Mouse (Mus musculus) left cerebral cortex, adult 8-10 months (tissue): ENCODE data around the gene Cfap206. TPM values are rescaled to one million over a fixed set of nuclear protein-coding genes. Genes with fewer than 3 reads are reported as not detected.
"Not testable (repeated sequence)": the region's sequence is repeated elsewhere in the genome, so short reads cannot be mapped to it uniquely, and the experiment has no call there.

Experiments used
- DNase-seq, 2 experiments: peaks; one replicate each; pipeline ENCODE4 v3.0.0; 2022; ENCODE audit warnings: low spot score in 2 of 2
- total RNA-seq, 4 experiments: library from RNA; stranded (reverse); gene quantifications; 2 replicates each; pipeline ENCODE4 v1.2.4; 2022

Cfap206 gene
- 1 to 10 TPM; 1.4 to 2.6 (median 1.7) TPM for total RNA-seq

DNA sequence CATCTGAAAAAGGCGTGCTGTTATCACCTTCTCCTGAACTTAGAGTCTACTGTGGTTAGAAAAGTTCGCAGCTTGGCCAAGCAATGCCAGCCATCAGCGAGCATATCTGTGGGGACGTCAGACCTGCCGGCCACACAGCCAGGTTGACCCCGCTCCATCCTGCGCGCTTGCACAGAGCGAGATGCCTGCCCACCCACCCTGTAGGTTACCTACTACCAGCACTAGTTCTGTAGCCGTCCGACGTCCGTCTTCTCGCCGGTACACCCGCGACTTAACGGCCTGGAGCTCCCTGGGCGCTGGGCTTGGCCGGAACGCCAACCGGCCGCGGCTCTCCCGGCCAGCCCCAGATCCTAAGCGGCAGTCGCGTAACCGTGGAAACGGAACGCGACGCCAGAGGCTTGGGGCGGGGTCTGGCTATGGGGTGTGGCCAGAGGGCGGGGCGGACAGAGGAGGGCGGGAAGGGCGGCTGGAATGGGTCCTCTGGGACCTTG, at the start of gene Cfap206:
TSS of gene Cfap206 (minus strand) at position 356 of the 491 bp plus-strand sequence.
- DNase-seq: no peak

DNA sequence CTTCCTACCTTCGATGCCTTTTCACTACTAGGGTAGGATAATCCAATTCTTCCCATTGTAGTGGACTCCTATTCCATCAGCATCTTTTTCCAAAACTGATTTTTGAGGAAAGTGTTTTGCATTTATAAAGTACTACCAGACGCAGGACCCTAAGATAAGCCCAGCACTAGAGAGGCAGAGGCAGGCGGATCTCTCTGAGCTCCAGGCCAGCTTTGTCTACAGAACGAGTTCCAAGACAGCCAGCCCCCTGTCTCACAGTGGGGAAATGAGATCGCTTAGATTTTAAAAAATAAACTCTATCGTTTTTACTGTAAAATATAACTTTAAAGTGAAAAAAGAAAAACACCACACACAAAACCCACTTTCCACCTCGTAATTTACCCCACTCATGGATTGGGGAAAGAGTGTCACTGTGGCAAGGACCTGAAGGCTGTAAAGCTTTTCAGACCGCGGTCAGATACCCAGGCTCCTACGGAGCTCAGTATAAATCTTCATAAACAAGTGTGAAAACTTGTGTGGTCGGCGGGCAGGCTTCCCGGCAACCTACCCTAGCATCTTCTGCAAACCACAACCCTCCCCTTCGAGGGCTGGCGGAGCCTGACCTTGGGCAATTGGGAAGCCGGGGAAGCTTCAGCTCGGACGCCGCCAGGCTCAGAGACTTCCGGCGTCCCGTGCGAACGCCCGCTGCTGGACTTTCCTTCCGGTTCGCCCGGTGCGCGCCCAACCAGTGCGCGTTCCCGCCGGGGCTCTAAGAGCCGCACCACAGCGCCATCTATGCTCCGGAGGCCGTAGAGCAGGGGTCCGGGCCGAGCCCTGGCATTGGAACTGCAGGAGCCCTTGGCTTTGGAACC, 47.9 kb upstream of the Cfap206 start, which contains the start of gene Smim8:
TSS of gene Smim8 (minus strand) at position 747 of the 851 bp plus-strand sequence.
- peak; percentile 78 to 88 for DNase-seq

DNA sequence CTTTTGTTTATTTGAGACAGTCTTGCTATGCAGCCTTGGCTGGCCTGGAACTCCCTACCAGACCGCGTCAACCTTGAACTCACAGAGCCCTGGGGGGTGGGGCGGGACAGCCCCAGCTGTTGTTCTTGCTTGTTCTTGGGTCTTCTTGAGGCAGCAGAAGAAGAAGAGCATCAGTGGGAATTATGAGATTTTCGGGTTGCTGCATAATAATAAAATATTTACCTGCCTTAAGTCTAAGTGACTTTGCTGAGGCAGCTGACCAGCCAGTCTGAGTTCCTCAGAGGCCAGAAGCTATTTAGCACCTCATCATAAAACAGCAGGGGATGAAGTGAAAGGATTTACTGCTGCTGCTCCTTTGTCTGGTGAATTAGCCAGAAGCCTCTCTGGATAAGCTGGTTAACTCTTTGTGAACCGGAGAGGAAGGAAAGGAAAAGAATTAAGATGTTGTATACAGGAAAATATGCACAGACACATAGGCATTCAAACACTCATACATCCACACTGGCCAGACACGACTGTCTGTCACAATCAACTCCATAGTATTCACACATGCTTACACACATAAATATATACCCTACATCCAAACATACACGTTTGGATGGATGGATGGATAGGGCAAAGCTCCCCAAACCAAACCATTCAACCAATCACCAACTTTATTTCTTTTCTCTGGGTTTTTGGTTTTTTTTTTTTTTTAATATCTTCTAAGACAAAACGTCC, 41.8 kb upstream of the Cfap206 start:
- no peak for DNase-seq

DNA sequence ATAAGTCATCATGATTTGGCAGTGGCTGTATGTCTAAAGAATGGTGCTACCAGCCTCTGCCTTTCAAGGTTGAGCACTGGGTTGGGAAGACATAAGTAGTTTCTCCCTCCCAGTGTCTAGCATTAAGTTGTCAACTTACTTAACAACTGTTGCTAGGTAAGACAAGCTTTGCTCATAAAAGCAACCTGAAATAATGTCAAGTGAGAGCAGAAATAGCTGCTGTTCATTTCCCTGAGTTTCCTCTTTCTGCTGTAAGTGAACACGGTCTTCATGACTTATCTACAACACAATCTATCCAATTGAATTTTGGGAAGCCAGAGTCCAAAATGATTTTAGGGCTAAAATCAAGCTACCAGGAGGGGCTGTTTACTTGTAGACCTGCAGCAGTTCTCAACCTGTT, 26.2 kb upstream of the Cfap206 start, which contains the start of gene Gm136:
TSS of gene Gm136 (minus strand) at position 101 of the 400 bp plus-strand sequence.
- DNase-seq: no peak

DNA sequence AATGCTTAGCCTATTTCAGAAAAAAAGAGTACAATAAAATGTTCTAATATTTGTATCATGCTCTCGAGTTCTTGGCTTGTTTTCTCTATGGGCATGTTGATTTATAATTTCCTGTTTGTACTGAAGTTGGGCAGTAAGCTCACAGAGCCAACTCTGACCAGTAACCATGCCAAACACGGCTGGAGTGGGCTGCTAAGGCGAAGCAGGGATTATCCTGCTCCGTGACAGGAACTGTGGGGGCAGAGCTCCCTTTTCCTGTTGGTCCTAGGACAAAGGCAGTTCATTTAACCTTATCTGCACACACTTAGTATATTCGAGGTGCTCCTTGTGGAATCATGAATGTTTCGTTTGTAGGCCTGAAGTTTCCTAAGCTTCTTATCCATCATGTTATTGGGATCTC, 19.2 kb upstream of the Cfap206 start:
- no peak for DNase-seq

DNA sequence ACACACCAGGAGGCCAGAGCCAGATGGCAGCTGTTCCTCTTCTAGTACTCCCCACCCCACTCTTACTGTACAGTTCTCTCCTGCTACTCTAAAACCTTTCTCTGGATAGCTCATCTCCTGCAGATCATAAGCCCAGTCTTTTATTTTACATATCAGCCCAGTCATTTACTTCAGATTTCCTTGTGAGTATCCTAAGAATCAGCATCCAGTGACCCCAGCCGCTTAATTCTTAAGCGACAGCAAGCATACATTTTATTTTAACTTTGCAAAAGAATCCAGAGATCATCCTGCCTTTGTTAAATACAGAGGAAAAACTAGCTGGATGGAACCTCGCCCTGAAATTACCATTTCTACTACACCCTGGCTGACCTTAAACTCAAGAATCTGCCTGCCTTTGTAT, 4.5 kb upstream of the Cfap206 start:
- no peak for DNase-seq

DNA sequence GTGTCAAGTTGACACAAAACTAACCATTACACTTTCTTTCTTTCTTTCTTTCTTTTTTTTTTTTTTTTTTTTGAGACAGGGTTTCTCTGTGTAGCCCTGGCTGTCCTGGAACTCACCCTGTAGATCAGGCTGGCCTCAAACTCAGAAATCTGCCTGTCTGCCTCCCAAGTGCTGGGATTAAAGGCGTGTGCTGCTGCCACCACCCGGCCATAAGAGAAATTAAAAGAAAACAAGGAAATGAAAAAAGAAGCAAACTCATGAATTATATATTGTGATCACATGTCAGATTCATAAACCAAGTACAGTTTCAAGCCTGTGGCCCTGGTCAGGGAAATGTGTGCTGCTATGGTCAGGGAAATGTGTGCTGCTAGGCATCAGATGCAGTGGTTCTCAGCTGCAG, 3.4 kb upstream of the Cfap206 start:
- DNase-seq: not testable (repeated sequence)

DNA sequence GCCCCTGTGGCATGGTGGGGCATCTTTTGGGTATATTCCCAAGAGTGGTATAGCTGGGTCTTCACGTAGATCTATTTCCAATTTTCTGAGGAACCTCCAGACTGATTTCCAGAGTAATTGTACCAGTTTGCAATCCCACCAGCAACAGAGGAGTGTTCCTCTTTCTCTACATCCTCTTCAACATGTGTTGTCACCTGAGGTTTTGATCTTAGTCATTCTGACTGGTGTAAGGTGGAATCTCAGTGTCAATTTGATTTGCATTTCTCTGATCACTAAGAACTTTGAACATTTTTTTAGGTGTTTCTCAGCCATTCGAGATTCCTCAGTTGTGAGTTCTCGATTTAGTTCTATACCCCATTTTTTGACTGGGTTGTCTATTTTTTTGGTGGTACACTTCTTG, 4.3 kb downstream of the Cfap206 start:
- not testable (repeated sequence) for DNase-seq

DNA sequence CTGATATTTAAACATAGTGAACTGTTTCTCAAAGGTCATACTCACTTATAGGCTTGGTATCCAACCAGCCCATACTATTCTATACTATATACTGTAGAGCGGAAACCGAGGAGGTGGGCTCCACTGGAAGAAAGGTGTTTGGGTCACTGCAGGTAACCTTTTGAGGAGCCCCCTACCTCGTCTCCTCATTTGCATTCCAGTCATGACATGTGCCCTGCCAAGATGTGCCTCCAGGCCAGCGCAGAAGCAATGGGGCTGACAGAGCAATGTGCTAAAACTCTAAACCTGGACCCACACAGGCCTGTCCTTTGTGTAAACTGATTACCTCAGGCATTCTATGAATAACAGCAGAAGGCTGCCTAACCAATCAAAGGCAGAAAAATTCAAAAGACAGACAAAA, 5.7 kb downstream of the Cfap206 start:
- no peak for DNase-seq

DNA sequence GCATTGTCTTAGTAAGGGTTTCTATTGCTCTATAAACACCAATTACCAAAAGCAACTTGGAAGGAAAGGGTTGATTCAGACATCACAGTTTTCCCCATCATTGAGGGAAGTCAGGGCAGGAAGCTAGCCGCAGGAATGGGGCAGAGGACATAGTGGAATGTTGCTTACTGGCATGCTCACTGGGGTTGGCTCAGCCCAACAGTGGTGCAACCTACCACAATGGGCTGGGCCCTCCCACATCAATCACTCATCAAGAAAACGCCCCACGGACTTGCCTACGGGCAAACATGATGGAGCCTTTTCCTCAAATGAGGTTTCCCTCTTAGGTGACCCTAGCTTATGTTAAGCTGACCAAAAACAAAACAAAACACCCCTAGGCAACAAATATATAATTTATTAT, 6.8 kb downstream of the Cfap206 start:
- DNase-seq: no peak

DNA sequence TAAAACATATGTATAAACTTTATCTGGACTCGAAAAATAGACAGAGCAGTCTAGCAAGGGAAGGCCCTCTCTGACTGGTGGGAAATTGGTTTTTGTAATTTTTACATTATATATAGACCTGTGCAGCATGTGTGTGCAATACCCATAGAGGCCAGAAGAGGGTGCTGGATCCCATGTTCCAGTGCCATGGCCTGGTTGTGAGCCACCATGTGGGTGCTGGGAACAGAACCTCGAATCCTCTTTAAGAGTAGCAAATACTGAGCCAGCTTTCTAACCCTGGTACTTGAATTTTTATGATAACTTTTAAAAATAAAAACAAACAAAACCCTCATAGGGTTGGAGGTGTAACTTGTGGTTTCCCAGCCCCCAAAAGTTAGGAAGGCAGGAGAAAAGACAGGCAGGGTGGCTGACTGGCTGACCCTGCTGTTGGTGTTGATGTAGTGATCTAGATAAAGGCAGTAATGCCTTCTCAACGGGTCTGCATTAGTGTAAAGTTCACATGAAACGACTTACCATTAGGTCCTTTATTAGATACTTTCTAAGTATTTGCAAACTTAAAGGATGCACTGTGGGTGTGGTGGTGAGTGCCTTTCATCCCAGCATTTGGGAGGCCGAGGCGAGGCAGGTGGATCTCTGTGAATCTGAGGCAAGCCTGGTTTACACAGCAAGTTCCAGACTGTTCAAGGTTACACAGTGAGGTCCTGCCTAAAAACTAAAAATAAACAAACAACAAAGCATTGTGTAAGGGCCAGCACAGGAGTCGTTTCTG, 9.7 kb downstream of the Cfap206 start:
- DNase-seq: no peak

DNA sequence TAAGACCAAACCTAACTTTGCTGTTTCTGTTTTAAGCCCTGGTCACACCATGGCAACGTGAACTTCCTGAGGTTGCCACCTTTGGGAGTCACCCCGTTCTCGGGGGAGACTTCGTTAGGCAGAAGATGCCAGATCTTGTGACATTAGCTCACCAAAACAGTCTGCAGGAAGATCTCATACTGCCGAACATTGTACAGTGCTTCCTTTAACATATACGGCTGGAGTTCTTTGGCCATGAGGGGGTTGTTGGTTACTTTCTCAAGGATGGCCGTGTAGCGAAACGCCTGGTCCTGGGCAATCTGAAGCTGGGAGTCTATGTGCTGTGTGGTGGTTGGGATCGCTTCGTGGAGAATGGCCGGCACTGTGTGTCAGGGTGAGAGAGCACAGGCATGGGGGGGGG, 10.6 kb downstream of the Cfap206 start:
- DNase-seq: no peak

DNA sequence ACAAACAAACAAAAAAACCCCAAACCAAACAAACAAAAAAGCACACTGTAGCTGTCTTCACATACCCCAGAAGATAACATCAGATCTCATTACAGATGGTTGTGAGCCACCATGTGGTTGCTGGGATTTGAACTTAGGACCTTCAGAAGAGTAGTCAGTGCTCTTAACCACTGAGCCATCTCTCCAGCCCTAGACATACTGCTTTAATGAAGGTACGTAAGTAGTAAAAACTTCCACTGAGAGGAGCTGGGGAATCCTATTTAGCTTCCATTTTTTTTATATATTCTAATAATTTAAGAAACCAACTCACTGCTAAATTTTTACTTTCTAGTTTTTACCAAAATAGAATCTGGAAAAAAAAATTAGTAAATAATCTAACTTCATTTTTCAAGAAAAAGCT, 14.9 kb downstream of the Cfap206 start:
- no peak for DNase-seq

DNA sequence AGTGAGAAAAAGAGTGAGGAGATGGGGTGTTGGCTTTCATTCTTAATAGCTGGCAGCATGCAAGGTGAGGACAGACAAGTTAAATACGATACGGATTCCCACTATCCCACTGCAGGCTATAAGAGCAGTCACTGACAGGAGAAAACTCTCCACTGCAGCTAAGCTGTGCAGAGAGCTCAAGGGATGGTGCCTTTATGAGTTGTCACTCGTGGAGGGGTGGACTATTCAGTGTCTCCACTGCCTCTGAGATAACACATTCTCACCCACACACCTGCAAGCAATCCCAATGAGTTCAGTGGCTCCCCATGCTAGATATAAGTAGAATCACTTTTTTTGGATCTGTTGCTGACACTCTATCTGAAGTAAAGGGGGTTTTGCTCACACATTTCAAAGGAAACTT, 21.9 kb downstream of the Cfap206 start:
- no peak for DNase-seq

DNA sequence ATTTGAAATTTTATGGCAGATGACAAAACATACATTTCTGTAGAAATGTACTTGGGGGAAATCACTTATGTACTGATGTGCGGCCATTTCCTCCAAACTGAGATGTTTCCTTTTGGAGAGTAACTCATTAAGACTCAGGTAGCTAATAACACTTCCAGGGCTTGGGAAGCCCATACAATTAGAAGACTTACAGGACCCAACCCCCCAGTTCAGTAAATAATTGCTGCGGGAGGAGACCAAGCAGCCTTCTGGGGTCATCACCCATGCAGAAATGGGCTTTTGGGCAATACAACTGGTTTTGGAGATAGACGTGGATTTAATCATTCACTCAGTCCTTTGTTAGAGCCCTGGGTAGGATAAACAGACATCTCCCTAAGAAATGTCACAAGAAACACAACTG, 22.8 kb downstream of the Cfap206 start:
- DNase-seq: no peak

DNA sequence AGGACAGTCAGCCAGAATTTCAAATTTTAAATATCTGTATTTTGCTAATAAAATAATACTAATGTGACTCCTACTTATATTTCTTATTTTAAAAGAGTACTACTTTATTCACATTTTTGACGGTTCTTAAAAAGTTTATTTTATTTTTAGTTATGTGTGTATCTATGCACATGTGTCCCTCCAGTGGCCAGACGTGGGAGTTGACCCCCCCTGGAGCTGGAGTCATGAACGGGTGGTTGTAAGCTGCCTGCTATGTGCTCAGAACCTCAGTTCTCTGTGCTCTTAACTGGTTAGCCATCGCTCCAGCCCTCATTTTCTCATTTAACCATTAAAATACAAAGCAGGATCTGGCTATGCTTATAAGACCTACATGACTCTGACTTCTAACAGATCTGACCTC, 27.0 kb downstream of the Cfap206 start:
- no peak for DNase-seq

DNA sequence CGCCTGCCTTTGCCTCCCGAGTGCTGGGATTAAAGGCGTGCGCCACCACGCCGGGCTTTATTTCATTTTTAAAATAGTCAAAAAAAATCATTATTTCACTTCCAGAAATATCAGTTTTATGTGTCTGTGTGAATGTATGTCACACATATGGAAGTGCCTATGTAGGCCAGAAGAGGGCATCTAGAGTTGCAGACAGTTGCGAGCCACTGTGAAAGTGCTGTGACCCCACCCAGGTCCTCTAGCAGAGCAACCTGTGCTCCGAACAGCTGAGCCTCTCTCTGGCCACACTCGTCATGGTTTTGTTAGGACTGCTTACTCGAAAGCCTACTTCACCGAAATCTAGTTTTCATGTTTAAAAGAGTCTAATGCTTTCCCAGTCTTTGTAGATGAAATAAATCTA, 27.8 kb downstream of the Cfap206 start:
- DNase-seq: no peak

DNA sequence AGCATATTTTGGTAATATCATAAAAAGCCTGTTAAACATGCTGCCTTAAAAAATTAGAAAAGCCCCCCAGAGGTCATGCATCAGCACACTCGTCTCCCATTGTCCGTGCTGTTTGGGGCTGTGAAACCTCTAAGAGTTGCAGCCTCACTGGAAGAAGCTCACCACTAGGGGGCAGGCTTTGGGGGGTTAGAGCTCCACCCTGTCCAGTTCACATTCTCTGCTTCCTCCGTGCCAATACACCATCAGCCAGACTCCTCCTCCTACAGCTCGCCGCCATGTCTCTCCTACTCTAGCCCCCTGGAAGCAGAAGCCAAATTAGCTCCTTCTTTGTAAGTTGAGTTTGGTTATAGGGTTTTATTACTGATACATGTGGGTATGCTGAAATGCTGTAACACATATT, 28.5 kb downstream of the Cfap206 start:
- no peak for DNase-seq

DNA sequence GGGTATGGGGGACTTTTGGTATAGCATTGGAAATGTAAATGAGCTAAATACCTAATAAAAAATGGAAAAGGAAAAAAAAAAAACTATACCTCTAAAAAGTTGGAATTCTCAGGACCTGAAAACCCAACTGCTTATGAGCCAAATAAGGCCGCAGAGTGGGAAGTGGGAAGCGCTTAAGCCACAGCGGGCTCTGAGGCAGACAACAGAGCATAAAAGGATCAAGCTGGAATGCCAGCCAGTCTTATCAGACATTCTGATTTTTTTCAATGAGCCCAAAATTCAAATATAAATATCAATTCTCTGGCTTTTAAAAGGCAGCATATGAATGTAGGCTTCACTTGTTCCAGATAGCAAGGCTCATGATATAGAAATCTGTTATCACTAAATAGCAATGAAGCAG, 42.0 kb downstream of the Cfap206 start:
- DNase-seq: no peak

DNA sequence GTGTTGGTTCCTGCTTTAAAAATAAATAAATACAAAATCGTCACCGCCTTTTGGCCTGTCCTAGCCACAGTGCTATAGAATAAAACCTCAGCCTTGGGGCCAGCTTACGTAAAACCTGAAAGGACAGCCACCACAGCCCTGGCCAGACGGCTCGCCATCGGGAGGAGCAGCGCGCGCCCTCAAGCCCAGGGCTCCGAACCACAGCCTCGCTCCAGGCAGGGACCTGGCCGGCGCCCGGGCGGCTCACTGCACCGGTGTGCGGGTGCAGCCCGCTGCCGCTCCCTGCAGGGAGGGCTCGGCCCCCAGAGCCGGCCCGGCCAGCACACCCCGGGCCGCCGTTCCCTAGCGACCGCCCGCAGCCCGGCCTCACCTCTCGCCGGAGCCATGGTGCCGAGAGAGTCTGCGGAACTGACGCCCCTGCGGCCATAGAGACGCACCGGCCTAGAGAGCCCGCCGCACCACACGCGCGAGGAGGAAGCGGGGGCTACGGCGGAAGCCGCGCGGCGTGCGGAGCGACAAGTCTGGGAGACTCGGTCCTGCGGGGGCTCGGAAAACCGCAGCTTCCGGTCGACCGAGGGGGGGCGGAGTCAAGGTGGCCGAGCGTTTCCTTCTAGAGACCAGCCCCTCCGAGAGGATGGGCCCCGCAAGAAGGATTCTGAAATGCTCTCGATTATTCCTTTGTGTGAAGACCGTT, 43.0 kb downstream of the Cfap206 start, which contains the start of gene Slc35a1:
TSS of gene Slc35a1 (minus strand) at position 565 of the 694 bp plus-strand sequence.
- peak; percentile 90 to 94 for DNase-seq

DNA sequence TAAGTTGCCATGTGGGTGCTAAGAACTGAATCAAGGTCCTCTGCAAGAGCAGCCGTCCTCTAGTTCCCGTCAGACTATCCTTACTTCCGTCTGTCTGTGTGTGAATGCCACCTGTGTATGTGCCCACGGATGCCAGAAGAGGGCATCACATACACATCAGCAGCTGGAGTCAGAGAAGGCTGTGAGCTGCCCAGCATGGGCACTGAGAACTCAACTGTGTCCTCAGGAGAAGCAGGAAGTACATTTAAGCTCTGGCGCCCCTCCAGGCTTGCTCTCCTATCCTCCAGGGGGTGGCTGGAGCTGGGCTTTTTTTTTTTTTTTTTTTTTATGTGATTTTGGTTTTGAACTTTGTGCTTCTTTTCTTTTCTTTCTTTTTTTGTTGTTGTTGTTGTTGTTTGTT, 49.5 kb downstream of the Cfap206 start:
- no peak for DNase-seq
